Mouse (Mus musculus) brain, embryonic 14.5 days (tissue): ENCODE measurements at regions not wholly inside any gene's neighbourhood (a gene's known extent, or its start where the extent isn't known, plus 50 kb on each side); places are given as distances from the start of the nearest gene placed in this dataset.

Source experiments
- CTCF ChIP-seq: fragments of 200-500 bp; IDR thresholded peaks from 2 replicates; pipeline ENCODE4 v1.5.1; 2012; ENCODE audit warnings: inconsistent platforms, mild to moderate bottlenecking, moderate library complexity, borderline replicate concordance; ENCODE audit not compliant: insufficient read depth, insufficient read length; ENCODE audit errors: extremely low read depth
- POLR2A ChIP-seq: fragments of 200-500 bp; IDR thresholded peaks from 2 replicates; pipeline ENCODE4 v1.6.1; 2012; ENCODE audit warnings: mild to moderate bottlenecking, inconsistent platforms, borderline replicate concordance; ENCODE audit not compliant: poor library complexity, insufficient read depth, insufficient read length, severe bottlenecking; ENCODE audit errors: extremely low read depth

DNA sequence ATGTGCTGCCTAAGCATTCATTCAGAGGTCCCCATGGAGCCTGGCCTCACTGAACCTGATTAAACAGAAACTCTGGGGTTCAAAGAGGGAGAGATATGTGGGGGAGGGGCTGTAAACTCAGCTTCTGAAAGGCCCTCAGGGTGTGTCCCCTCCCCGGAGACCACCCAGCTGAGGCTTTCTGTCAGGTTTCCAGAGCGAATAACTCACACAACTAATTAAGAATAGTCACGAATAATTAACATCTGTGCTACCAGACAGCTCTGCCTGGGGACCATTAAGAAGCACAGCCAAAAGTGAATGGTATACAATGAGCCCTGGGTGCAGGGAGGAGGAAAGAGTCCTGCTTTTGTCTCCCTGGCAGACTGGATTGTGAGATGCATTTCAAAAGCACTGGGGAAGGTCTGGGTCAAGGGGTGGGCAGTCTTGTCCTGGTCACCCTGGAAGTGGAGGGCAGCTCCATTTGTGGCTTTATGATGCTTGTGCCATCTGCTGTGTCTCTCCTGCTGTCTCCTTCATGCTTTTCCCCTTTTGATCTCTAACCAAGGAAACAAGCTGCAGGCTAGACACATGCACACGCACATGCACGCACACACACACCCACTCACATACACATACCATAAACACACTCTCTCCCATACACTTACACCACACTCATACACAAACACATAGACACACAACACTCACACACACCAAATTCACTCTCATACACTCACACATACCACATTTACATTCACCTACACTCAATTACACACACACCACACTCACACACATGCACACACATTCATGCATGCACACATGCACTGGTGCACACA is 49.7 kb upstream of the Frmd4b start:
- TF ChIP-seq CTCF (no peak), POLR2A (no peak)
